Mouse (Mus musculus) CD8-positive naive resting alpha-beta T cell, adult 2 months (primary cell): ENCODE measurements around the gene Eya2.

ENCODE experiments used
- DNase-seq, 2 experiments: peaks; one replicate each; pipeline ENCODE4 v3.0.0; 2022; ENCODE audit warnings: low read depth in 2 of 2, low spot score in 2 of 2

Eya2 gene

GRCm38 (mm10) chr2:165643596-165643995, 48.8 kb downstream of the Eya2 start:
- no peak for DNase-seq

DNA sequence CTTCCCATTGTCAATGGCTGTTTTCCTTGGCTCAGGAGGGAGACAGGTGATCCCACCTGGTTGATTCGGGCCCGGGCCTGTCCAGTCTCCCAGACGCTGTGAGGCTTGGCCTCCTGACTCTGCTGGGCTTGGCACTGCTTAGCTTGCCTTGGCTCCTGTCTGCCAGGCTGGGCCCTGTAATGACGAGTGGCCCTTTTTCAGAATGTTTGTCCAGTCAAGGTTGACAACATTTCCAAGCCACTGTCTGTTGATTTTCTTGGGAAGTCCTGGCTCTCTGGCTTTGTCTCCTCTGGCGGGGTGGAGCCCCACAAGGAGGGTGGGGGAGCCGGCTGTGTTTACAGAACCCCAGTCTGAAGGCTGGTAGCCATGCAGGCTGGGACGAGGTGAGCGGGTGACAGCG, 49.2 kb downstream of the Eya2 start:
- DNase-seq = no peak

DNA sequence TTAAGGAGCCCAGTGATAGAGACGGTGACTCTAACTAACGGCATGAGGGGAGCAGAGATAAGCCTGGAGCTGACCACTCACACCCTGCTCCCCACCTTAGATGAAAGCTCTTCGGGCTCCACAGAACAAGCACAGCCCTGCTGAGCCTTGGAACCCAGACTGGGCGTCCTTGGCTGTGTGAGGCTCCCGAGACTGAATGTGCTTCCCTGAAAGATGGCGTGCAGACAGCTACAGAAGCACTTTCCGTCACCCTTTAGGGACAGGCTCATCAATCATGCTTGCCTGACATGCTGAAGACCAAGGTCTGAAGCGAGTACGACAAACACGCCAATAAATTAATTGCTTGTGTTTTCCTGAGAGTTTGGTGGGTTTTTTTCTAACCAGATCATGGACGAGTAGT, 56.2 kb downstream of the Eya2 start:
- DNase-seq = no peak

GRCm38 (mm10) chr2:165652281-165652680, 57.4 kb downstream of the Eya2 start:
- DNase-seq = no peak

GRCm38 (mm10) chr2:165653001-165653921, 58.4 kb downstream of the Eya2 start:
- peak; percentile 48 to 69 for DNase-seq

DNA sequence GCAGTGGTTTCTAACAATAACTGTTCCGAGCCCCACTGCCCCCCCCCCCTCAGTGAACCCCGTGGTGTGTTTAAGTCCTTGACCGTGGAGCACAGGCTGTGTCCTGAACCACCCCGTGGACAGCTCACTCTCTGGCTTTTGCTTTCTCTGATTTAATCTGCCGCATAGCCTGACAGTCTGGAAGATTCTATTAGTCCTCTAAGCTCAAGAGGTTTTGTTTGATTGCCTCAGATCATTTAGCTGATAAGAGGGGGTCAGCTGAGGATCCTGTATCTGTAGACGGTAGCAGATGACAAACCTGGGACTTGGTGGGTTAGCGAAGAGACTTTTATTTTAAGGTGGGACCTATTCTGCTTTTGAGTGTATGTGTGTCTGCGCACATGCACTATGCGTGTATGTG, 59.3 kb downstream of the Eya2 start:
- no peak for DNase-seq

DNA sequence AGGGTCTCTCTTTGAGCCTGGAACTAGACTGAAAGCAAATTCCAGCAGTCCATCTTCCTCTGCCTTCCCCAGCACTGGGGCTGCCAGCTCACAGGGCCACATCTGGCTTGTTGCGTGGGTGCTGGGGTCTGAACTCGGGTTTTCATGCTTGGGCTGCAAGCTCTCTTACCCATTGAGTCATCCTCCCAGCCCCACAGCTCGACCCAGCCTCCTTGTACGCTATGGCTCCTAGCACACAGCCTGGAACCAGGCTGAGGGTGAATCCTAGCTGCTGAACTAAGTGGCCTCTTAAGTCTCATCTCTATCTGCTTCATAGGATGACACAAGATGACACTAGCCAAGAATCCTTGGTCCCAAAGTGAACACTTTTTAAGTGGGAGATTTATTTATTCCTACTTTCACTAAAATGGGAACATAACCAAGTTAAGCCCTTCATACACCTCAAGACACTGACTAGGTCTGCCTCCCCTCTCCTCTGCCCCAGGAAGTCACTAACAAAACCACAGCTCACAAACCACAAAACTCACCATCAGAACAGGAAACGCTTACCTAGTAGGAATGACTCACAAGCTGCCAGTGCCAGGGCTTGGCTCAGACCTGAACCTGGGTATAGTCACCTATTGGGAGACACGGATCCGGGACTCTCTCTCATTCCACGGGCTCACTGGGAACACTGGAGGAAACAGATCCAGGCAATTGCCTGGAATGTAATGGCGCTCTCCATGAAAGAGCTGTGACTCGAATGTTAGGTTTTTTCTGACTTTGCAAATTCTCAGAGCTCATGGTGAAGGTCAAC, 60.1 kb downstream of the Eya2 start:
- DNase-seq = peak; percentile 60 to 81

DNA sequence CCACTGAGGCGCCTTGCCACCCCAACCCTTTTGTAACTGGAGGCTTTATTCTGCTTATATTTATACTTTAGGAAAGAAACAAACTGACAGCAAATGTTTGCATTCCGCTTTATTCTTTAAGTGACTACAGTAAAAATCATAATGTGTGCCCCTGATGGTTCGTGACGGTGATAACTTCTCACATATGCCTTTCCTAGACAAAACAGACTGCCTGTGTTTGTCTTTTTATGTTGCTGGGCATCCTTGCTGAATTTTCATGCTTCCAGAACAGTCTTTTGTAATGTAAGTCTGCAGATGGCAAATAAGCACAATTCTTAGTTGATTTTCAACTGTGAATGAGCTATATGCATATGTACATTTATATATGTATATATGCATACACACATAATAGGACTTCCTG, 61.7 kb downstream of the Eya2 start:
- DNase-seq = no peak

- DNase-seq = no peak
Observed at GRCm38 (mm10) chr2:165656956-165657355, 62.1 kb downstream of the Eya2 start.

DNA sequence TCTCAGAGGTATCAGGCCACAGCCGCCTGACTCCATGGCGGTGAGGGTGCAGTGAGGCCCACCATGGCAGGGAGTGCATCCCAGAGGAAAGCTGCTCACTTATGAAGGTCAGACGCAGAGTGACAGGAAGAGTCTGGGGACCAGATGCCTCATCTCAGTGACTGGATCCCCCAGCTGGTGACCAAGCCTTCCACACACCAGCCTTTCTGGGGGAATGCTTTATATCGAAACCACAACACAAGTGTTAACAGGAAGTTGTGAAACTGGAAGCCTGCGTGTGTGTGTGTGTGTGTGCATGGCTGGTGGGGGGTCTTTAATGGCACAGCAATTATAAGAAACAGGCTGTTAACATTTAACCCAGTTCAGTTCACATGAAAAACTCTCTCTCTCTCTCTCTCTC, 64.7 kb downstream of the Eya2 start:
- DNase-seq = no peak

- no peak for DNase-seq
Observed at GRCm38 (mm10) chr2:165663266-165663665, 68.4 kb downstream of the Eya2 start.

GRCm38 (mm10) chr2:165664648-165665047, 69.8 kb downstream of the Eya2 start:
- no peak for DNase-seq

DNA sequence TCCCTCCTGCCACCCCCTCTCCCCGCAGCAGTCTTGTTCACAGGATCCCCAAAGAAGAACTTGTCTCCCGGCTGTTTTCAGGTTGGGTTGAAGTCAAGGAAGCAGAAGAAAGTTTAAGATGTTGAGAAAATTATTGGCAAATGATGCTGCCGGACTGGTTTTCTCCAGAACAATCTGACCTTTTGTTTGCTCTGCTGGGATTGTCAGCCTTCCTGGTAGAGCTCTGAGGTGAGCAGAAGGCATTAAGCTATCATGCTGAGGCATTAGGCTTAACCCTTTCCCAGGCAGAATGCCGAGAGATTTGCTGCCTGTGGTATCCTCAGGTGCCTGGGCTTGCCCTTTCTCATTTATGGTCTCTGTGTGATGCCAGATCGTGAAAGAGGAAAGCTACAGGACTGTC, 70.3 kb downstream of the Eya2 start:
- DNase-seq = no peak

- DNase-seq = no peak
Observed at GRCm38 (mm10) chr2:165667096-165667495, 72.3 kb downstream of the Eya2 start.

GRCm38 (mm10) chr2:165682719-165683118, 87.9 kb downstream of the Eya2 start:
- no peak for DNase-seq

DNA sequence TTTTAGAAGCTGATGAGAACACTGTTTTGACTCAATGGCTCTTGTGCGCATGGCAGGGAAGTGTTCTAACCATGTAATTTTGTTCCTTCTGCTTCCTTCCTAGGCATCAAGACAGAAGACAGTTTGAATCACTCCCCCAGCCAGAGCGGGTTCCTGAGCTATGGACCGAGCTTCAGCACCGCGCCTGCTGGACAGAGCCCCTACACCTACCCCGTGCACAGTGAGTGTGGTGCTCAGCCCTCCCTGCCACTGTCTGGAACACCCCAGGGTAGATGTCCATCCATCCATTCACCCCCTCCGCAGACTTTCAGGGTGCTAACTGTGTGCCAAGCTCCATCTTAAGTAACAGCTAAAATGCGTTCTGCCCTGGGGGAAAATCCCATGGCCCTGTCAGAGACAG, 92.7 kb downstream of the Eya2 start:
- DNase-seq = no peak

- DNase-seq = no peak
Observed at GRCm38 (mm10) chr2:165688896-165689295, 94.1 kb downstream of the Eya2 start.

- DNase-seq = no peak
Observed at GRCm38 (mm10) chr2:165691016-165691415, 96.2 kb downstream of the Eya2 start.

DNA sequence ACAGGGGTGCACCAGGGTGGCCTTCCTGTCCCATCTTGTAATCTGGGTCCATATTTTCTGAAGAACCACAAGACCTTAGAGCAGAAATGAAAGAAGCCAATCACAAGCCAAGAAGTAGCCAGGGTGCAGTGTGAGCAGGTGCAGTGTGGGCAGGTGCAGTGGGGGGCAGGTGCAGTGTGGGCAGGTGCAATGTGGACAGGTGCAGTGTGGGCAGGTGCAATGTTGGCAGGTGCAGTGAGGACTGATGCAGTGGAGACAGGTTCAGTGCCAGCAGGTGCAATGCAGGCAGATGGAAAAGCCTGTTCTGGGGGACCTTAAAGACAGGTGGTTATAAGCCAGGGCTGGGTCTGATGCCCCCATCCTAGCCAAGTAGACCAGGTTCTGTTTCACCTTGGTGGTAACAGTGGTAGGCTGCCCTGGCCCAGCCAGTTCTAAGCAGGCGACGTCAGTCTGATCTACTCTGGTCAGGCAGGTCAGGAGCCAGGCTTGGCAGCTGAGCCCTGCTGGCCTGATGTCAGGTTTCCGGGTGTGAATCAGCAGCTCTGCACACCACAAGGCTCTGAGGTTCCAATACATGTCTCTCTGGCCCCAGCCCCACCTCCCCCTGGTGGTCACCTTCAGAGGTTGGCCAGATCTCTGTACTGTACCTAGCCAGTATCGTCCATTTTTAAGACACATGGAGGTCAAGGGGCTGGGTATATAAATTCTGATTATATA, 98.3 kb downstream of the Eya2 start:
- no peak for DNase-seq

GRCm38 (mm10) chr2:165694767-165695166, 99.9 kb downstream of the Eya2 start:
- no peak for DNase-seq

- DNase-seq = no peak
Observed at GRCm38 (mm10) chr2:165700252-165700908, 105.5 kb downstream of the Eya2 start.
